Mouse (Mus musculus): Measurements from ENCODE around the gene Larp6. TPM values are rescaled to one million over a fixed set of nuclear protein-coding genes. Genes with fewer than 3 reads are reported as not detected.

Larp6 gene
- polyA plus RNA-seq, 2 experiments from 2014 or later = not detected

GRCm38 (mm10) chr9:60715828-60716227, 3.0 kb downstream of the Larp6 start:
- no peak for ATAC-seq

- no peak for ATAC-seq
Observed at GRCm38 (mm10) chr9:60718284-60718683, 5.5 kb downstream of the Larp6 start.

- no peak for ATAC-seq
Observed at GRCm38 (mm10) chr9:60719687-60720086, 6.9 kb downstream of the Larp6 start.

GRCm38 (mm10) chr9:60724968-60725367, 12.2 kb downstream of the Larp6 start:
- ATAC-seq = no peak

GRCm38 (mm10) chr9:60734321-60734720, 21.5 kb downstream of the Larp6 start:
- ATAC-seq = no peak

- ATAC-seq = no peak
Observed at GRCm38 (mm10) chr9:60739126-60739525, 26.3 kb downstream of the Larp6 start.

GRCm38 (mm10) chr9:60741436-60741835, 28.6 kb downstream of the Larp6 start:
- ATAC-seq = no peak

- no peak for ATAC-seq
Observed at GRCm38 (mm10) chr9:60742516-60742915, 29.7 kb downstream of the Larp6 start.

- no peak for ATAC-seq
Observed at GRCm38 (mm10) chr9:60743180-60743900, 30.6 kb downstream of the Larp6 start.

GRCm38 (mm10) chr9:60744171-60744969, 31.6 kb downstream of the Larp6 start:
- no peak for ATAC-seq

GRCm38 (mm10) chr9:60744971-60745370, 32.2 kb downstream of the Larp6 start:
- no peak for ATAC-seq

- no peak for ATAC-seq
Observed at GRCm38 (mm10) chr9:60746561-60746960, 33.8 kb downstream of the Larp6 start.

- ATAC-seq = no peak
Observed at GRCm38 (mm10) chr9:60747672-60748071, 34.9 kb downstream of the Larp6 start.

- ATAC-seq = no peak
Observed at GRCm38 (mm10) chr9:60748191-60748590, 35.4 kb downstream of the Larp6 start.

GRCm38 (mm10) chr9:60749105-60749504, 36.3 kb downstream of the Larp6 start:
- ATAC-seq = no peak

GRCm38 (mm10) chr9:60751098-60751497, 38.3 kb downstream of the Larp6 start:
- no peak for ATAC-seq

- no peak for ATAC-seq
Observed at GRCm38 (mm10) chr9:60751971-60752370, 39.2 kb downstream of the Larp6 start.

GRCm38 (mm10) chr9:60752636-60753035, 39.8 kb downstream of the Larp6 start:
- no peak for ATAC-seq

GRCm38 (mm10) chr9:60756258-60756657, 43.5 kb downstream of the Larp6 start:
- no peak for ATAC-seq

GRCm38 (mm10) chr9:60756866-60757740, 44.3 kb downstream of the Larp6 start:
- no peak for ATAC-seq

- ATAC-seq = no peak
Observed at GRCm38 (mm10) chr9:60757817-60758216, 45.0 kb downstream of the Larp6 start.

- ATAC-seq = no peak
Observed at GRCm38 (mm10) chr9:60759436-60760007, 46.7 kb downstream of the Larp6 start.

GRCm38 (mm10) chr9:60765181-60765580, 52.4 kb downstream of the Larp6 start:
- ATAC-seq = no peak
